Mouse (Mus musculus) embryonic facial prominence, embryonic 15.5 days (tissue): ENCODE measurements at regions not wholly inside any gene's neighbourhood (a gene's known extent, or its start where the extent isn't known, plus 50 kb on each side); places are given as distances from the start of the nearest gene placed in this dataset.
A peak's percentile ranks its signal among the peaks of the same experiment; 100 is the strongest.

Source experiments
- ATAC-seq: fragments of 200-750 bp; cut with Nextera tagmentation; 2 replicates; pipeline ENCODE4 v1.8.0; 2017; ENCODE audit warnings: low read depth, moderate TSS enrichment; ENCODE audit not compliant: insufficient number of reproducible peaks, low FRiP score, low TSS enrichment
- H3K27ac ChIP-seq: fragments of 300-500 bp; sonication (generic); replicated peaks from 2 replicates; pipeline ENCODE4 v1.5.1; 2015; ENCODE audit warnings: mild to moderate bottlenecking, inconsistent platforms
- H3K27me3 ChIP-seq: fragments of 300-500 bp; sonication (generic); 2 replicates; pipeline ENCODE4 v1.6.1; 2015; ENCODE audit warnings: inconsistent platforms
- H3K36me3 ChIP-seq: fragments of 300-500 bp; sonication (generic); 2 replicates; pipeline ENCODE4 v1.6.1; 2015; ENCODE audit warnings: mild to moderate bottlenecking, inconsistent platforms
- H3K4me1 ChIP-seq: fragments of 300-500 bp; sonication (generic); 2 replicates; pipeline ENCODE4 v1.6.1; 2015; ENCODE audit warnings: inconsistent platforms
- H3K4me2 ChIP-seq: fragments of 300-500 bp; sonication (generic); replicated peaks from 2 replicates; pipeline ENCODE4 v1.6.1; 2015; ENCODE audit warnings: mild to moderate bottlenecking, inconsistent platforms
- H3K4me3 ChIP-seq: fragments of 300-500 bp; sonication (generic); replicated peaks from 2 replicates; pipeline ENCODE4 v1.5.1; 2015; ENCODE audit warnings: mild to moderate bottlenecking, inconsistent platforms
- H3K9ac ChIP-seq: fragments of 300-500 bp; sonication (generic); 2 replicates; pipeline ENCODE4 v1.6.1; 2015; ENCODE audit warnings: inconsistent platforms
- H3K9me3 ChIP-seq: fragments of 300-500 bp; sonication (generic); replicated peaks from 2 replicates; pipeline ENCODE4 v1.6.1; 2016; ENCODE audit warnings: inconsistent platforms
- WGBS: fragments of 180-500 bp; shearing (Covaris S2); methylation state at CpG from one replicate; pipeline ENCODE4 v1.1.7; 2015; 5-methylcytosine and 5-hydroxymethylcytosine counted together

DNA sequence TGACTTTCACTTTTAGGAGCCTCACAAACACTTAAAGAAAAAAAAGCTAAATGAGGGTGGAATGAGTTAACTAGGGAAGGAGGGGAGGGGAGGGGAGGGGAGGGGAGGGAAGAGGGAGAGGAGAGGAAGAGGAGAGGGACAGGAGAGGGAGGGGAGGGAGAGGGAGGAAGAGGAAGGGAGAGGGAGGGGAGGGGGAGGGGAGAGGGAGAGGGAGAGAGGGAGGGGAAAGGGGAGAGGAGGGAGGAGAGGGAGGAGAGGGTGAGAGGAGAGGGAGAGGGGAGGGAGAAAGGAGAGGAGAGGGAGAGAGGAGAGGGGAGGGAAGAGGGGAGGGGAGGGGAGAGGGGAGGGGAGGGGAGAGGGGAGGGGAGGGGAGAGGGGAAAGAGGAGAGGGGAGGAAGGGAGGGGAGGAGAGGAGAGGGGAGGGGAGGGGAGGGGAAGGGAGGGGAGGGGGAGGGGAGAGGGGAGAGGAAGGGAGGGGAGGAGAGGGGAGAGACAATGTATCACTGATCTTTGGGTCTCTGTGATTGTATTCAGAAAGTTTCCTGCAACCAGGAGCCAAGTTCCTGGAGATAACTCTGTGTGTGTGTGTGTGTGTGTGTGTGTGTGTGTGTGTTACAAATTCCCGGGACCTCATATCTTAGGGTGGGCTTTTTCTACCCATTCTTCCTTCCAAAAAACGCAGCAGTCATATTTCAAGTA, 168.3 kb downstream of the Ly86 start:
- Histone ChIP-seq H3K4me1 (peaks cover 44% of the 10 kb centered on the region), H3K9me3 (no peaks in the 10 kb centered on the region), H3K4me3 (no peak overlapping the region), H3K27me3 (no peaks in the 10 kb centered on the region), H3K36me3 (no peaks in the 10 kb centered on the region), H3K9ac (no peak overlapping the region), H3K27ac (peak overlapping the region; percentile 70), H3K4me2 (no peak overlapping the region; the same call in 1 of the 2 replicates)
- ATAC-seq = no peak
- 13% methylated on average over 2 of the region's 2 CpGs for WGBS

DNA sequence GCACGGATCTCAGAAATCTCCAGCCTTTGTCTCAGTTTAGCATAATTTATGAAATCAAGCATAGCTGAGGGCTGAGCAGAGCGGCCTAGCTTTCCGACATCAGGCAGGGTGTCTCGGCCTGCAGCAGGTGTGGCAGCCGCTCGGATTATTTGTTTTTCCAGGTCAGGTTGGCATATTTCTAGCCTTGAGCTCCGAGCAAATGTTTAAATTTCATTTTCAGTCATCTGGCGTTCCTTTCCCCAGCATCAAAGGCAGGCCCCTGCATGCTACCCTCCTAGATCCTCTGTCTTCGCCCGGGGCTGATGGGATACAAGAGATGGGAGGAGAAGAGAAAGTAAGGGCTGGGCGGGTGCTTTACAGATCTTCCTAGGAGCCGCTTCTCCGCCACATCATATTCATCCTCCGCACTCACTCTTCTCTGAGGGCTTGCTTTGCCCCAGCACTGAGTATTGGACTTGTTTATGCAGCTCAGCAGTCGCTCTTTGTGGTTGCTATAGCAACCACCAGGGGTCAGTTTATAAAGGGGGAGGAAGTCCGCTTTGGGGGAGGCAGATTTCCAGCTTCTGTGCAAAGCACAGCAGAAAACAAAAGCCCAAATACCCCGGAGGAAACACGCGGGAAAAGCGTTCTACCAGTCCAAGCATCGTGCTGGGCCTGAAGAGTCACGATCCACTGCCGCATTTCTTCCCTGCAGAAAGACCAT, 169.0 kb downstream of the Ly86 start:
- Histone ChIP-seq H3K4me3 (peak overlapping the region; percentile 14; the same call in 1 of the 2 replicates), H3K4me1 (peaks cover 37% of the 10 kb centered on the region), H3K9me3 (no peaks in the 10 kb centered on the region), H3K27ac (peak overlapping the region; percentile 70), H3K27me3 (no peaks in the 10 kb centered on the region), H3K9ac (no peak overlapping the region), H3K4me2 (peak overlapping the region; percentile 37), H3K36me3 (no peaks in the 10 kb centered on the region)
- 9% methylated on average over 23 of the region's 23 CpGs for WGBS
- peak; percentile 56; the same call in 1 of the 2 replicates for ATAC-seq

DNA sequence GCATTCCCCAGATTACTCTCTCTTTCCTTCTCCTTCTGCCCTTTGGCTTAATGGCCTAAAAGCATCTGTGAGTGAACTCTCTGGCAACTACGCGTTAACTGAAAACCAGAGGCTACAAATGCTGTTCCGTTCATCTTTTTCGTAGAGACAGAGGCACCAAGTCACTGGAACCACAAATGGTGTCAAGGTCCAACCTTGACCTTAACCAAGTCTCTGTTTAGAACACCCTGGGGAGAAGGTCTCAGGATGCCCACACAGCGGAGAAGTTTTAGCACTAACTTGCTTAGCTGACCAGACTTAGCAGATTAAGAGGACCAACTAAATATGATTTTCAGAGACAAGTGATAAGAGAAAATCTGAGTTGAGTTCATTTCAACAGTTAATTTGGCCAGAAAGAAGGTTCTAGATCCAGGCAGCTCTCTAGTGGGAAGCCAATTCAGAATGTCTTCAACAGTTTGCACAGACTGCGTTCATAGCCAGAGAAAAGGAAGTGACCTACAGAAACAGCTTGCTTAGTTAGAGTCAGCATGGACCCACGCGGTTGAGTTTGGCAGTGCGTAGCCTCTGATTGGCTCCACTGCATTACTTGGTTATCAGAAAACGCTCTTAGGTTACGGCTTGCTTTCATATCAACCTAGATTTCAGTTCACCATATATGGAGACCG, 169.8 kb downstream of the Ly86 start:
- H3K4me2 ChIP-seq = peak overlapping the region; percentile 37; the same call in 1 of the 2 replicates
- 75% methylated on average over 12 of the region's 12 CpGs for WGBS
- H3K27me3 ChIP-seq = no peaks in the 10 kb centered on the region
- H3K36me3 ChIP-seq = no peaks in the 10 kb centered on the region
- peaks cover 30% of the 10 kb centered on the region for H3K4me1 ChIP-seq
- no peaks in the 10 kb centered on the region for H3K9me3 ChIP-seq
- no peak overlapping the region for H3K4me3 ChIP-seq
- no peak overlapping the region for H3K9ac ChIP-seq
- peak overlapping the region; percentile 70 for H3K27ac ChIP-seq
- ATAC-seq = no peak

DNA sequence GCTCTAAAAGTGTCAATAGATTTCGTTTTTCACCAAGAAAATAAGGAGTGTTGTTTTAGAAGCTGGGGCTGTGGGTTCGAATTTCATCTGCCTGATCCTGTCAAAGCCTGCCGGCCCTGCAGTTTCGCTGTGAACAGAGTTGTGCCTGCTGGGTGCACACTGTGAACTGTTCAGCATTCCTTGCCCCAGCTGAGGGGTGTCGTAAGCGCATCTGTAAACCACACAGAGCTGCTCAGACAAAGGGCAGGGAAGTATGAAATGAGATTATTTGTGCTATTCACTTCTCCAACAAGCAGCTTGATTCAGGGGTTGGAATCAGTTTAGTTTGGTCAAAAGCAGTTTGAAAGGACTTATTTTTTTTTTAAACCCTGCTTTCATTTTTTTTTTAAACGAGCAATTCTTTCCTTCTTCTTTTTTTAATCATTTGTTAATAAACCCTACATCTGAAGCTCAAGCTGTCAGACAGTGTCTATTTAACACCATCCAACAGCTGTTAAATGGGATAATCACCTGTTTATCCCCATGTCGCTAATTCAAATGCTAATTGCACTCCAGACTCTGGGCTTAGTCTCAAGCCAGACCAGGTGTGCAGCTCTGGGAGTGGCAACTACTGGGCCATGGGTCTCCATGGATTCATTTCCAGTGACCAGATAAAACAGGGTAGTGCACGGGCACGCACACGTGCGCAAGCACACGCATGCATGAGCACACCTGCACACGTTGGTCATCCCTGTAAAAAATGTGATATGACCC, 172.2 kb downstream of the Ly86 start:
- 32% methylated on average over 14 of the region's 14 CpGs for WGBS

DNA sequence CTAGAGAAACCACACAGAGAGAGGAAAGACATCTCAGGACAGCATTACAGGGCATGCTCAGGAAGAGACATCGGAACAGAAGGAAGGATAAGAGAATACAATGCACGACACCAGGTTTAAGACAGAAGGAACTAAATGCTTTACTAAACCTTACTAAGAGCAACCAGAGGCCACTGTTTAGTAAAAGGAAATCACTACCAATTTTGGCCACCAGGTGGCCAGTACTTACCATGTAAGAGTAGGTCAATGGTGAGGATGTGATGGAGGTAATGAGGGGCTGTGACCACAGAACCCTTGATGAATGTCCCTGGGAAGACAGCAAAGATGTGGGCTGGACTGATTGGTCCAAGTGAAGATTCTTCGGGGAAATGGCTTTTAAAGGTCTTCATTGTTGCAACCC, 174.9 kb downstream of the Ly86 start:
- no peak overlapping the region for H3K27ac ChIP-seq
- H3K4me2 ChIP-seq = no peak overlapping the region
- ATAC-seq = no peak
- no peaks in the 10 kb centered on the region for H3K27me3 ChIP-seq
- peaks cover 9% of the 10 kb centered on the region; the same call in 1 of the 2 replicates for H3K4me1 ChIP-seq
- H3K9ac ChIP-seq = no peak overlapping the region
- H3K9me3 ChIP-seq = no peaks in the 10 kb centered on the region
- 80% methylated on average over 3 of the region's 3 CpGs for WGBS
- no peak overlapping the region for H3K4me3 ChIP-seq
- no peaks in the 10 kb centered on the region for H3K36me3 ChIP-seq

More for the DNA sequence above, 172.2 kb downstream of the Ly86 start:
- H3K9ac ChIP-seq = no peak overlapping the region
- no peaks in the 10 kb centered on the region for H3K9me3 ChIP-seq
- H3K36me3 ChIP-seq = no peaks in the 10 kb centered on the region
- ATAC-seq = peak; percentile 39; the same call in 1 of the 2 replicates
- no peak overlapping the region for H3K27ac ChIP-seq
- no peaks in the 10 kb centered on the region for H3K27me3 ChIP-seq
- peaks cover 23% of the 10 kb centered on the region for H3K4me1 ChIP-seq
- no peak overlapping the region for H3K4me3 ChIP-seq
- no peak overlapping the region for H3K4me2 ChIP-seq

DNA sequence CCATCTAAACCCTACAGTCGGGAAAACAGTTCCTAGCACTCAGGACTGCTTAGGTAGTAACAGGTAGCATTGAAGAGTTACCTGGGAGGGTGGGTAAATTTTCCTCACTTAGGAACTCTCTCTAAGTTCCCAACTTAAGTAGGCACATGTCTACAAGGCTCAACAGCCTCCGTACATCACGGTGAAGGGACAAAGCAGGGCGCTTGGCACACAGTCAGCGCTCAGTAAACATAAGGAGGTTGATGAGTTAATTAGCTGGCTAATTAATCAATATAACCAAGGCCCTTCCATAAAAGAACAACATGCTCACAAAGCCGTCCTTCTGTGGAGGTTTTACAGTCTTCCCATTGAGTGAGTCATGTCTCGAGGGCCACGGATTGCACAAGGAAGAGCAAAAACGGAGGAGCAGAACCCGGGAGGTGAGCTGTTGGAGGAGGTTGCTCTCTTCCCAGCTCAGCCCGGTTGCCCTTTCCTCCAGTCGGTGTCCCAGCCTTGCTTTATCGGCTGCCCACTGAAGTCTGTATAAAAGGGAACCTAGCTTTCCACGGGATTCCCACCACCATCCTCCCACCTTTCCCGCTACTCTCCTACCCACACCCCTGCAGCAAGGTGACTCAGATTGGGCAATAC, 180.2 kb downstream of the Ly86 start:
- Histone ChIP-seq H3K27me3 (no peaks in the 10 kb centered on the region), H3K27ac (no peak overlapping the region), H3K36me3 (no peaks in the 10 kb centered on the region), H3K4me1 (peaks cover 12% of the 10 kb centered on the region; the same call in 1 of the 2 replicates), H3K9ac (no peak overlapping the region), H3K4me2 (no peak overlapping the region), H3K9me3 (no peaks in the 10 kb centered on the region), H3K4me3 (no peak overlapping the region)
- no peak for ATAC-seq
- 91% methylated on average over 15 of the region's 15 CpGs for WGBS

DNA sequence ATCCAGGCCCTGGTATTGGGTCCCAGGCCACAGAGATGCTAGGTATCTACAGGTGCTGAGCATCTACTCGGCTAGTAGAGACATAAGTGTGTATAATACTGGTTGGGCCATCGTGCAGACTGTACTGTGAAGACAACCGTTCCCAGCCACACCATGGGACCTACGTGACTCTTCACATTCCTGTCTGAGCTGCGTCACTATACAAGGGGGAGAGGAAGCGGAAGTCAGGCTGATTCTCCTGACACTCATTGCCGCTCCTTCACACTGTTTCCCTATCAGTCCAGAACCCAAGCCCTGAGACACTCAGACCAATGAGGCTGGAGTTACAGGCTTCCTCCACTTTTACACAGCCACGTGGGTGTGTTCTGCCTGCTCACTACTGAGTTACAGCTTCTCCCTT, 181.1 kb downstream of the Ly86 start:
- no peak overlapping the region for H3K4me2 ChIP-seq
- 79% methylated on average over 8 of the region's 8 CpGs for WGBS
- no peak for ATAC-seq

DNA sequence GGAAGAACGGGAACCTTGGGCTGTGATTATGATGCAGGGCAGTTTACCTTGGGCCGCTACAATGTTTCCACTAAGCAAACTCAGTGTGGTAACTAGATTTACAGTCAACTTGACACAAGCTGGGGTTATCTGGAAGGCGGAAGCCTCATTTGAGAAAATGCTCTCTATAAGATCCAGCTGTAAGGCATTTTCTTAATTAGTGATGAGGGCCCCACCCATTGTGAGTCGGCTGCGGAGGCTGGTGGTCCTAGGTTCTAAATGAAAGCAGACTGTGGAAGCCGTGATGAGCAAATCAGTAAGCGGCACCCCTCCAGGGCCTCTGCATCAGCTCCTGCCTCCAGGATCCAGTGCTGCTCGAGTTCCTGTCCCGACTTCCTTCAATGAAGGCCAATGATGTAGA, 183.4 kb downstream of the Ly86 start:
- Histone ChIP-seq H3K9me3 (no peaks in the 10 kb centered on the region), H3K4me3 (no peak overlapping the region), H3K36me3 (no peaks in the 10 kb centered on the region), H3K9ac (no peak overlapping the region), H3K27me3 (no peaks in the 10 kb centered on the region), H3K4me2 (no peak overlapping the region), H3K27ac (no peak overlapping the region), H3K4me1 (peaks cover 16% of the 10 kb centered on the region; the same call in 1 of the 2 replicates)
- WGBS = 26% methylated on average over 9 of the region's 9 CpGs
- ATAC-seq = no peak

More for the DNA sequence above, 181.1 kb downstream of the Ly86 start:
- Histone ChIP-seq H3K27me3 (no peaks in the 10 kb centered on the region), H3K9ac (no peak overlapping the region), H3K4me3 (no peak overlapping the region), H3K4me1 (peaks cover 12% of the 10 kb centered on the region; the same call in 1 of the 2 replicates), H3K27ac (no peak overlapping the region), H3K36me3 (no peaks in the 10 kb centered on the region), H3K9me3 (no peaks in the 10 kb centered on the region)

DNA sequence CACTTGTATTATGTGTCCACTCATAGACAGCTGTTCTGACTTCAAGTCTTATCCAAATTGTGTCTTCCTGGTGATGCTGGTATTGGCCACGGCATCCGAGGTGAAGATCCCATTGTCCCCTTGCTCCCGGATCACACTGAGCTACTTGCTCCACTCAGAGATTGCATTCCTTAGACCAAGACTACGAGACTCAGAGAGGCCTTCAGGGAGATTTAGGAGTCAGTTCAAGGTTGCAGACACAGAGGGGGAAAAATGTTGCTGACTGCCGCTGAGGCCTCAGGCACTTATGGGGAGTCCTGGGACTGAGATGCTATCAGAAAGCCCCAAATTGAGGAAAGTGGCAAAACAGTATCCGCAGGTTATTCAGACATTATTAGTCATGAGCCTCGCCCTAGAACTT, 183.9 kb downstream of the Ly86 start:
- Histone ChIP-seq H3K4me1 (peaks cover 16% of the 10 kb centered on the region; the same call in 1 of the 2 replicates), H3K27me3 (no peaks in the 10 kb centered on the region), H3K9ac (no peak overlapping the region), H3K9me3 (no peaks in the 10 kb centered on the region), H3K4me2 (no peak overlapping the region), H3K4me3 (no peak overlapping the region), H3K36me3 (no peaks in the 10 kb centered on the region), H3K27ac (no peak overlapping the region)
- WGBS = 47% methylated on average over 7 of the region's 7 CpGs
- no peak for ATAC-seq

DNA sequence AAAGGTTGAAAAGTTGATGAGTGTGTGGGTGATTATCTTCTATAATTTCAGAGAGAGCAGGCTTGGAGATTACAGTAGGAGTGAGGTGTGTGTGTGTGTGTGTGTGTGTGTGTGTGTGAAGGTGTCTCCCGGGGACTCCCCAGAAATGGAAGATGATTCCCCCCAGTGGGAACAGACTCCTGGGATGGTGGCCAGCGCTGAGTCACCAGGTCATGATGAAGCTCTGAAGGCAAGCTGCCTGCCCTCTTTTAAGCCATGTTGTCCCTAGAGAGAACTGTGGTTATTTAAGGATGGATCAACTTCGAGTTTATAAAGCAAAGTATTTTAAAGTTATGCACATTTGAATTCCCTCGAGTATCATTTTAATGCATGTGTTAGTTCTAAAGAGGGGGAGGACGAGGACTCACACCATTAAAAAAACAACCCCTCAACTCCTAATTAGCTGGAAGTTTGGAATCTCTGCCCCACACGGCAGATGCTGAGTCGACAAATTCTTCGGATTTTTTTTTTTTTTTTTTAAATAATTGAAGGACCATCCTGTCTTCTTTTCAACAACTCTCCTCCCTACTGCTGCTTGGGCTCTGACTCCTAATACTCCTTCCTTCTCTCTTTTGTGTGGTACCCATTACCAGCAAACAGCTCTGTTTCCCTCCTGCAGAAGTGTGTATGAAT, 186.6 kb downstream of the Ly86 start:
- H3K4me3 ChIP-seq = no peak overlapping the region
- H3K36me3 ChIP-seq = no peaks in the 10 kb centered on the region
- H3K4me1 ChIP-seq = peaks cover 16% of the 10 kb centered on the region; the same call in 1 of the 2 replicates
- no peak overlapping the region for H3K9ac ChIP-seq
- no peak overlapping the region for H3K4me2 ChIP-seq
- H3K9me3 ChIP-seq = no peaks in the 10 kb centered on the region
- no peak overlapping the region for H3K27ac ChIP-seq
- no peak for ATAC-seq
- H3K27me3 ChIP-seq = no peaks in the 10 kb centered on the region
- 37% methylated on average over 8 of the region's 8 CpGs for WGBS
